Mouse (Mus musculus) midbrain, embryonic 11.5 days (tissue): Measurements from ENCODE around the gene Syne1. TPM values are rescaled to one million over a fixed set of nuclear protein-coding genes. Genes with fewer than 3 reads are reported as not detected.
A peak's percentile ranks its signal among the peaks of the same experiment; 100 is the strongest.

Source experiments
- ATAC-seq: fragments of 200-750 bp; cut with Nextera tagmentation; 2 replicates; pipeline ENCODE4 v1.8.0; 2017; ENCODE audit warnings: moderate TSS enrichment, moderate library complexity; ENCODE audit not compliant: low FRiP score
- DNase-seq: peaks from one replicate; pipeline ENCODE4 v3.0.0; 2015; ENCODE audit warnings: low spot score; ENCODE audit errors: missing footprints
- H3K27ac ChIP-seq: fragments of 300-500 bp; sonication (generic); 2 replicates; pipeline ENCODE4 v1.5.1; 2014; ENCODE audit warnings: low read depth, low read length
- H3K27me3 ChIP-seq: fragments of 300-500 bp; sonication (generic); 2 replicates; pipeline ENCODE4 v1.6.1; 2014; ENCODE audit warnings: mild to moderate bottlenecking, low read length, moderate library complexity, mixed read lengths; ENCODE audit not compliant: control insufficient read depth, insufficient read depth
- H3K36me3 ChIP-seq: fragments of 300-500 bp; sonication (generic); 2 replicates; pipeline ENCODE4 v1.6.1; 2014; ENCODE audit warnings: mild to moderate bottlenecking, low read length, moderate library complexity, mixed read lengths; ENCODE audit not compliant: control insufficient read depth, insufficient read depth
- H3K4me1 ChIP-seq: fragments of 300-500 bp; sonication (generic); 2 replicates; pipeline ENCODE4 v1.6.1; 2014; ENCODE audit warnings: low read length; ENCODE audit not compliant: control insufficient read depth, insufficient read depth
- H3K4me2 ChIP-seq: fragments of 300-500 bp; sonication (generic); 2 replicates; pipeline ENCODE4 v1.6.1; 2014; ENCODE audit warnings: mild to moderate bottlenecking, moderate library complexity
- H3K4me3 ChIP-seq: fragments of 300-500 bp; sonication (generic); 2 replicates; pipeline ENCODE4 v1.5.1; 2014; ENCODE audit warnings: low read depth, low read length
- H3K9ac ChIP-seq: fragments of 300-500 bp; sonication (generic); 2 replicates; pipeline ENCODE4 v1.6.1; 2014; ENCODE audit warnings: low read length
- H3K9me3 ChIP-seq: fragments of 300-500 bp; sonication (generic); 2 replicates; pipeline ENCODE4 v1.6.1; 2016; ENCODE audit warnings: low read length; ENCODE audit not compliant: control insufficient read depth
- WGBS: fragments of 180-500 bp; shearing (Covaris S2); extraction: QIAGEN DNeasy Blood & Tissue Kit; methylation state at CpG from one replicate; pipeline ENCODE4 v1.1.7; 2014; 5-methylcytosine and 5-hydroxymethylcytosine counted together
- polyA plus RNA-seq: library from polyadenylated mRNA; unstranded; fragments of >200 nt; fragmentation: Nextera tagmentation; extraction: Ambion mirVana; gene quantifications from 2 replicates; pipeline ENCODE4 v1.2.1, GENCODE M21; 2014

The Syne1 gene
- polyA plus RNA-seq, 1 experiment from 2014 or later, result 2.9 TPM

- WGBS, result 93% methylated on average over 5 of the region's 5 CpGs
- no peaks in the 10 kb centered on the region for H3K27me3 ChIP-seq
- no peak overlapping the region for H3K4me2 ChIP-seq
- H3K4me1 ChIP-seq, result no peaks in the 10 kb centered on the region
- H3K9ac ChIP-seq, result no peak overlapping the region
- no peak overlapping the region for H3K27ac ChIP-seq
- ATAC-seq, result no peak
- no peaks in the 10 kb centered on the region for H3K9me3 ChIP-seq
- no peaks in the 10 kb centered on the region for H3K36me3 ChIP-seq
- DNase-seq, result no peak
- no peak overlapping the region for H3K4me3 ChIP-seq
Measured at GRCm38 (mm10) chr10:5275769-5276168, 275.5 kb downstream of the Syne1 start.

GRCm38 (mm10) chr10:5270641-5271040, 280.6 kb downstream of the Syne1 start:
- Histone ChIP-seq H3K4me2 (no peak overlapping the region), H3K9ac (no peak overlapping the region), H3K27ac (no peak overlapping the region), H3K4me1 (no peaks in the 10 kb centered on the region), H3K27me3 (no peaks in the 10 kb centered on the region), H3K4me3 (no peak overlapping the region), H3K9me3 (no peaks in the 10 kb centered on the region), H3K36me3 (no peaks in the 10 kb centered on the region)
- DNase-seq (no peak), ATAC-seq (no peak)
- 86% methylated on average over 2 of the region's 2 CpGs for WGBS

GRCm38 (mm10) chr10:5264418-5264817, 286.9 kb downstream of the Syne1 start:
- H3K9me3 ChIP-seq, result no peaks in the 10 kb centered on the region
- no peak for DNase-seq
- no peaks in the 10 kb centered on the region for H3K27me3 ChIP-seq
- WGBS, result 79% methylated on average over 10 of the region's 10 CpGs
- ATAC-seq, result 0 out of 2 replicates have a peak, but pooled peaks have one; percentile 44
- H3K9ac ChIP-seq, result no peak overlapping the region
- no peak overlapping the region for H3K4me2 ChIP-seq
- H3K4me3 ChIP-seq, result no peak overlapping the region
- no peaks in the 10 kb centered on the region for H3K36me3 ChIP-seq
- no peak overlapping the region for H3K27ac ChIP-seq
- H3K4me1 ChIP-seq, result no peaks in the 10 kb centered on the region

GRCm38 (mm10) chr10:5262636-5263035, 288.6 kb downstream of the Syne1 start:
- Histone ChIP-seq H3K9ac (no peak overlapping the region), H3K9me3 (no peaks in the 10 kb centered on the region), H3K4me3 (no peak overlapping the region), H3K4me2 (no peak overlapping the region), H3K27me3 (no peaks in the 10 kb centered on the region), H3K36me3 (no peaks in the 10 kb centered on the region), H3K27ac (no peak overlapping the region), H3K4me1 (no peaks in the 10 kb centered on the region)
- DNase-seq, result no peak
- no peak for ATAC-seq
- 83% methylated on average over 8 of the region's 8 CpGs for WGBS

- no peaks in the 10 kb centered on the region for H3K36me3 ChIP-seq
- H3K27ac ChIP-seq, result no peak overlapping the region
- no peak overlapping the region for H3K4me3 ChIP-seq
- no peaks in the 10 kb centered on the region for H3K27me3 ChIP-seq
- H3K4me1 ChIP-seq, result no peaks in the 10 kb centered on the region
- ATAC-seq (no peak), DNase-seq (no peak)
- H3K9ac ChIP-seq, result no peak overlapping the region
- H3K9me3 ChIP-seq, result no peaks in the 10 kb centered on the region
- no peak overlapping the region for H3K4me2 ChIP-seq
Measured at GRCm38 (mm10) chr10:5256686-5257085, 294.6 kb downstream of the Syne1 start.

- Histone ChIP-seq H3K9me3 (no peaks in the 10 kb centered on the region), H3K36me3 (no peaks in the 10 kb centered on the region), H3K27ac (no peak overlapping the region), H3K9ac (no peak overlapping the region), H3K4me3 (no peak overlapping the region), H3K27me3 (no peaks in the 10 kb centered on the region), H3K4me2 (no peak overlapping the region), H3K4me1 (no peaks in the 10 kb centered on the region)
- ATAC-seq, result no peak
- no peak for DNase-seq
Measured at GRCm38 (mm10) chr10:5253752-5254151, 297.5 kb downstream of the Syne1 start.

- Histone ChIP-seq H3K36me3 (no peaks in the 10 kb centered on the region), H3K9ac (no peak overlapping the region), H3K27ac (no peak overlapping the region), H3K9me3 (no peaks in the 10 kb centered on the region), H3K4me3 (no peak overlapping the region), H3K4me2 (no peak overlapping the region), H3K27me3 (no peaks in the 10 kb centered on the region), H3K4me1 (no peaks in the 10 kb centered on the region)
- DNase-seq, result no peak
- ATAC-seq, result no peak
- WGBS, result 75% methylated on average over 10 of the region's 10 CpGs
Measured at GRCm38 (mm10) chr10:5250702-5251101, 300.6 kb downstream of the Syne1 start.

- Histone ChIP-seq H3K4me3 (no peak overlapping the region), H3K36me3 (no peaks in the 10 kb centered on the region), H3K9ac (no peak overlapping the region), H3K9me3 (no peaks in the 10 kb centered on the region), H3K4me1 (0 out of 2 replicates have a peak, but pooled peaks cover 3% of the 10 kb centered on the region), H3K27me3 (no peaks in the 10 kb centered on the region), H3K27ac (no peak overlapping the region), H3K4me2 (no peak overlapping the region)
- DNase-seq (no peak), ATAC-seq (peak; percentile 35; the same call in 1 of the 2 replicates)
- WGBS, result 74% methylated on average over 4 of the region's 4 CpGs
Measured at GRCm38 (mm10) chr10:5239680-5240079, 311.6 kb downstream of the Syne1 start.

- DNase-seq, result no peak
- 0 out of 2 replicates have a peak, but pooled peaks cover 3% of the 10 kb centered on the region for H3K4me1 ChIP-seq
- H3K4me2 ChIP-seq, result no peak overlapping the region
- H3K4me3 ChIP-seq, result no peak overlapping the region
- no peaks in the 10 kb centered on the region for H3K36me3 ChIP-seq
- H3K9me3 ChIP-seq, result no peaks in the 10 kb centered on the region
- no peaks in the 10 kb centered on the region for H3K27me3 ChIP-seq
- H3K9ac ChIP-seq, result no peak overlapping the region
- no peak overlapping the region for H3K27ac ChIP-seq
- 47% methylated on average over 4 of the region's 4 CpGs for WGBS
- no peak for ATAC-seq
Measured at GRCm38 (mm10) chr10:5236926-5237325, 314.4 kb downstream of the Syne1 start.

GRCm38 (mm10) chr10:5236171-5236570, 315.1 kb downstream of the Syne1 start:
- Histone ChIP-seq H3K4me2 (no peak overlapping the region), H3K4me3 (no peak overlapping the region), H3K27ac (no peak overlapping the region), H3K27me3 (no peaks in the 10 kb centered on the region), H3K4me1 (0 out of 2 replicates have a peak, but pooled peaks cover 3% of the 10 kb centered on the region), H3K9ac (no peak overlapping the region), H3K36me3 (no peaks in the 10 kb centered on the region), H3K9me3 (no peaks in the 10 kb centered on the region)
- WGBS, result 85% methylated on average over 3 of the region's 3 CpGs
- ATAC-seq (no peak), DNase-seq (no peak)
